Mouse (Mus musculus) neural tube, embryonic 11.5 days (tissue): ENCODE results near the gene Kin. TPM values are rescaled to one million over a fixed set of nuclear protein-coding genes. Genes with fewer than 3 reads are reported as not detected.

Experiments used
- ATAC-seq: fragments of 200-750 bp; cut with Nextera tagmentation; 2 replicates; pipeline ENCODE4 v1.8.0; 2017; ENCODE audit warnings: moderate number of reproducible peaks, mild to moderate bottlenecking, moderate TSS enrichment, moderate library complexity; ENCODE audit not compliant: insufficient read depth, low FRiP score, low TSS enrichment
- DNase-seq: peaks from one replicate; pipeline ENCODE4 v3.0.0-alpha.2; 2015; ENCODE audit warnings: low spot score
- H3K27ac ChIP-seq: fragments of 300-500 bp; sonication (generic); 2 replicates; pipeline ENCODE4 v1.5.1; 2014; ENCODE audit warnings: low read depth, mild to moderate bottlenecking, low read length
- H3K27me3 ChIP-seq: fragments of 300-500 bp; sonication (generic); 2 replicates; pipeline ENCODE4 v1.6.1; 2014; ENCODE audit warnings: mild to moderate bottlenecking, low read length, mixed read lengths; ENCODE audit not compliant: control insufficient read depth, insufficient read depth
- H3K36me3 ChIP-seq: fragments of 300-500 bp; sonication (generic); 2 replicates; pipeline ENCODE4 v1.6.1; 2014; ENCODE audit warnings: mild to moderate bottlenecking, low read length, moderate library complexity, mixed read lengths; ENCODE audit not compliant: control insufficient read depth, insufficient read depth
- H3K4me1 ChIP-seq: fragments of 300-500 bp; sonication (generic); 2 replicates; pipeline ENCODE4 v1.6.1; 2014; ENCODE audit warnings: low read length, mixed read lengths; ENCODE audit not compliant: control insufficient read depth, insufficient read depth
- H3K4me2 ChIP-seq: fragments of 300-500 bp; sonication (generic); 2 replicates; pipeline ENCODE4 v1.6.1; 2014; ENCODE audit warnings: low read depth, mild to moderate bottlenecking, moderate library complexity
- H3K4me3 ChIP-seq: fragments of 300-500 bp; sonication (generic); 2 replicates; pipeline ENCODE4 v1.5.1; 2014; ENCODE audit warnings: low read depth, low read length
- H3K9ac ChIP-seq: fragments of 300-500 bp; sonication (generic); 2 replicates; pipeline ENCODE4 v1.6.1; 2014; ENCODE audit warnings: mild to moderate bottlenecking, low read length
- H3K9me3 ChIP-seq: fragments of 300-500 bp; sonication (generic); 2 replicates; pipeline ENCODE4 v1.6.1; 2016; ENCODE audit warnings: low read length; ENCODE audit not compliant: control insufficient read depth
- WGBS: fragments of 180-500 bp; shearing (Covaris S2); extraction: QIAGEN DNeasy Blood & Tissue Kit; methylation state at CpG from one replicate; pipeline ENCODE4 v1.1.7; 2014; 5-methylcytosine and 5-hydroxymethylcytosine counted together
- polyA plus RNA-seq: library from polyadenylated mRNA; unstranded; fragments of >200 nt; fragmentation: Nextera tagmentation; extraction: Ambion mirVana; gene quantifications from 2 replicates; pipeline ENCODE4 v1.2.1, GENCODE M21; 2014

Gene Kin
- polyA plus RNA-seq, 1 experiment from 2014 or later = 39.4 TPM

DNA sequence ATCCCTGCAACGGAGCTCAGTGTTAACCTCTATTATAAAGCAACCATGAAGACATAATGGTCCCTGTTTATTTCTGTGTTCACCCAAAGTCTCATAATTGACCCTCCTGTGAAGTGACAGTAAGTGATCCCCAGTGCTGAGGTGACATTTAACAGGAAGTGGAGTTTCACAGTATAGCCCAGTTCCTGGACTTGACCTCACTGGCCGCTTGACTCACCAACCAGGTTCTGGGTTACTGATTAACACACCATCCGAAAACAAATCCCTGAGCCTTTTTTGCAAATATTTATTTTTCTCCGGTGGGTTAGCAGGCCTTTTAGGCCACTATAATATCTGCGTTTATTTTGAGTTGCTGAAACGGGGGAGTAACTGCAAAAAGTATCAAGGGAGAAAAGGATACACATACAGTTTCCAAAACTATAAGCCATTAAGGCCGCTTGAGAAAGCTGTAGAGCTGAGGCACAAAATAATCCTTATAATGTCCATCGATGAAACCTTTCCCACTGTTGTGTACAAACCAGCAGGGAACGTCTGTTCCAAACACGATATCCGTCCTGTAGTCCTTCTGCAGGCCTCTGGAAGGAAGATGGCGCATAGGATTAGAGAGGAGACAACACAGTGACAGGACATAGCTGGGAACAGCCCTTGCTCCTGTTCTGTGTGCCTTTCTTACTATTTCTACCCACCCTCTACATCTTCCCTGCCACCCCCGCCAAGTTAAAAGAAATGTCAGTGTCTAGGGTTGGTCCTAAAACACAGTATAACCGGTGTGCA lies 14.1 kb downstream of the Kin start:
- Histone ChIP-seq H3K4me1 (no peaks in the 10 kb centered on the region), H3K4me3 (no peak overlapping the region), H3K9ac (no peak overlapping the region), H3K4me2 (no peak overlapping the region), H3K27me3 (no peaks in the 10 kb centered on the region), H3K27ac (no peak overlapping the region), H3K9me3 (no peaks in the 10 kb centered on the region), H3K36me3 (peaks cover 4% of the 10 kb centered on the region)
- 86% methylated on average over 14 of the region's 14 CpGs for WGBS
- ATAC-seq = no peak
- no peak for DNase-seq

DNA sequence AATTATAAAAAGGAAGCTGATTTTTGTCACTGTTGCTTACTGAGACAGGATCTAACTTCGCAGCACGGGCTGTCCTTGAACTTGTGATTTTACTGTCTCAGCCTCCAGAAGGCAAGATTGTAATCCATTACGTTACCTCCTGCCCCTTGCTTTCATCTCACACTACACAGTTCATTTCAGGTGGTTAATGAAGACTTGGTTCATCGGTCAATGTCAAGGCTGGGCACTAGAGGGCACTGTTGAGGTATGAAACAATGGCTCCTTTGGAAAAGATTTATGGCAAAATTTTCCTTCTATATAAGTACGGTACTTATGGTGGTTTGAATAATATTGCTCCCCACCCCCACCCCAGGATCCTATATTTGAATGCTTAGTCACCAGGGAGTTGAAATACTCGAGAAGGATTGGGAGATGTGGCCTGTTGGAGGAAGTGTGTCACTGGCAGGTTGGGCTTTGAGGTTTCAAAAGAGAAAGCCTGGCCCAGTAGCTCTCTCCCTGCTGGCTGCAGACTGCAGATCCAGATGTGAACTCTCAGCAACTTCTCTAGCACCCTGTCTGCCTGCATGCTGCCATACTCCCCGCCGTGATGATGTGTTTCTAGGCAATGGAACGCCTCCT lies 18.3 kb downstream of the Kin start:
- Histone ChIP-seq H3K9me3 (no peaks in the 10 kb centered on the region), H3K36me3 (no peaks in the 10 kb centered on the region), H3K4me3 (no peak overlapping the region), H3K9ac (no peak overlapping the region), H3K4me2 (no peak overlapping the region), H3K4me1 (no peaks in the 10 kb centered on the region), H3K27me3 (no peaks in the 10 kb centered on the region), H3K27ac (no peak overlapping the region)
- no peak for ATAC-seq
- WGBS = 37% methylated on average over 9 of the region's 9 CpGs
- DNase-seq = peak; percentile 40

DNA sequence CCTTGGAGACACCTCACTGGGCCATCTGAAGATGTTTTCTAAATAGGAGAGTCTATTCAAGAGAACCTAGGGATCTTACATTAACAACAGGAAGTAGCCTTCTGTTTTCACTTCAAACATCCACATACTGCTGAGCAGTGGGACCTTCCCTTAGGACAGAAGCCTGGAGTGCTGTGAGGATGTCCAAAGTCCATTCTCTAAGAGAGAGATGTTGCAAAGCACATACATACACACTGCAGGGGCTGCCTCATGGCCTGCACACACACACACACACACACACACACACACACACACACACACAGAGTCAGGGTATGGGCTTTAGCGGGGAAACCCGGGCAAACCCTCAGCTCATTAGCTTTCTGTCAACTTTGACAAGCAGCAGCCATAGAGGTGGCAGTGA lies 20.1 kb downstream of the Kin start:
- no peak for ATAC-seq
- 89% methylated on average over 2 of the region's 2 CpGs for WGBS

DNA sequence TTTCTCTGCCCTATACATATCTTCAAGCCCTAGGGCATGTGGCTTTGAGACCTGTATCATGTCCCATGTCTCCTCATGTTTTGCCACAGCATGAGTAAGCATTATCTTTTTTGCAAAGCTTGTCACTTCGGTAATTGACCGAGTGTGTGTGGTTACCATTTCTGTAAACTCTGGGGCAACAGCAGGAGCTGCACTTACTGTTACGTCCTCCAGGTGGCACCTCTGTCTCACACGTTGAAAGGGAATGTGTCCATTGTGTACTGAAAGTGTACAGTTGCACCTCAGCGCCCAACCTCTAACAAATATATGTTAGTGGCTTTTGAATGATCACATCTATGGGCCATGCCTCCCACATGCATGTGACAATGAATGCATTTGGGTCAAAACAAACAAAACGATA lies 20.8 kb downstream of the Kin start:
- Histone ChIP-seq H3K36me3 (no peaks in the 10 kb centered on the region), H3K9me3 (no peaks in the 10 kb centered on the region), H3K4me1 (no peaks in the 10 kb centered on the region), H3K27me3 (no peaks in the 10 kb centered on the region), H3K4me3 (no peak overlapping the region), H3K4me2 (no peak overlapping the region), H3K27ac (no peak overlapping the region), H3K9ac (no peak overlapping the region)
- WGBS = 45% methylated on average over 6 of the region's 6 CpGs
- DNase-seq (peak; percentile 37), ATAC-seq (no peak)

More for the DNA sequence above, 20.1 kb downstream of the Kin start:
- no peak for DNase-seq
- H3K9ac ChIP-seq = no peak overlapping the region
- H3K4me1 ChIP-seq = no peaks in the 10 kb centered on the region
- H3K4me2 ChIP-seq = no peak overlapping the region
- no peaks in the 10 kb centered on the region for H3K9me3 ChIP-seq
- no peak overlapping the region for H3K4me3 ChIP-seq
- H3K27ac ChIP-seq = no peak overlapping the region
- no peaks in the 10 kb centered on the region for H3K36me3 ChIP-seq
- H3K27me3 ChIP-seq = no peaks in the 10 kb centered on the region

DNA sequence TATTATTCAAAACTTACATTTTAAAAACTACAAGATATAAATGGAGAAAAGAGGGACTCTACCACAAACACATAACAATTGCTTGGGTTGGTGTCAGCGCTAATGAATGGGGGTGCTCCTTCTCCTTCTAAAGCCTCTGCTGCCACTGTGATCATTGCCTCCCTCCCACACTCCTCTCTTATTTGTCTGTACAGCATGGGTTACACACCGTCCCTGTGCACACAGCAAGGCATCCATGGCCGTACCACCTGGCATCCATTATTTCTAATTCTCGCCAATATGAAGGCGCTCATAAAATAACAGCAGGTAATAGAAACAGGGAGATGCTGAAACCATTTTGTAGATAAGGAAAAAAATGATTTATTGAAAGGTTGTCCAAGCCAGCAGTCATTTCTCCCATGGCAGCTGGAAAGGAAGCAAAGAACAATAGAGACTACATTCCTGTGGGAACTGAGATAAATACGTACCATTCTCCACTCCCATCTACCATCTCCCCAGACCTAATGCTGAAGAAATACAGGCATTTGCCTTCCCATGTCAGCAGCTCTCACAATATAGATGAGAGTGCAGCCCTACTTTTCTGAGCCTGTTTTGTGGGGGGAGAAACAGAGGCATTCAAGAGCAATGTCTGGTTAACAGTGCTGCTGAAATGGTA lies 28.3 kb downstream of the Kin start:
- no peaks in the 10 kb centered on the region for H3K4me1 ChIP-seq
- ATAC-seq = no peak
- 73% methylated on average over 6 of the region's 6 CpGs for WGBS
- no peak for DNase-seq
- no peaks in the 10 kb centered on the region for H3K27me3 ChIP-seq
- H3K9me3 ChIP-seq = no peaks in the 10 kb centered on the region
- no peak overlapping the region for H3K9ac ChIP-seq
- no peak overlapping the region for H3K27ac ChIP-seq
- H3K4me2 ChIP-seq = no peak overlapping the region
- no peak overlapping the region for H3K4me3 ChIP-seq
- H3K36me3 ChIP-seq = no peaks in the 10 kb centered on the region

DNA sequence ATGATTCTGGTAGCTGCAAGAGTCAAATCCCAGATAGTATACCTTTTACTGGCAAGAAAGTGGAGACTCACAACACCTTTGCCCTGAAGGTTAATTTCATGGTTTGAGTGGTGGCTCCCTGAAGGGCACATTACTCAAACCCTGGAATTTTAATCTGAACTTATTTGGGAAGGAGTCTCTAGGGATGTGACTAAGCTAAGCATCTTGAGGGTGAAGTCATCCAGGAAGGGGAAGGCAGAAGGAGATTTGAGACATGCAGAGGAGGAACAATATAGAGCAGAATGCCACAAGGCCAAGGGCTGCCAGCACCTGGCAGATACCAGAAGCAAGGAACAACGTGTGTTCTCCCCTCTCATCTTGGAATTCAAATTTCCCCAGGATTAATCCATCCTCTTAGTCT lies 38.4 kb downstream of the Kin start:
- no peaks in the 10 kb centered on the region for H3K9me3 ChIP-seq
- H3K4me2 ChIP-seq = no peak overlapping the region
- no peak overlapping the region for H3K9ac ChIP-seq
- 80% methylated on average over 1 of the region's 1 CpGs for WGBS
- H3K27ac ChIP-seq = no peak overlapping the region
- H3K4me1 ChIP-seq = no peaks in the 10 kb centered on the region
- no peaks in the 10 kb centered on the region for H3K36me3 ChIP-seq
- no peaks in the 10 kb centered on the region for H3K27me3 ChIP-seq
- DNase-seq (no peak), ATAC-seq (no peak)
- no peak overlapping the region for H3K4me3 ChIP-seq

DNA sequence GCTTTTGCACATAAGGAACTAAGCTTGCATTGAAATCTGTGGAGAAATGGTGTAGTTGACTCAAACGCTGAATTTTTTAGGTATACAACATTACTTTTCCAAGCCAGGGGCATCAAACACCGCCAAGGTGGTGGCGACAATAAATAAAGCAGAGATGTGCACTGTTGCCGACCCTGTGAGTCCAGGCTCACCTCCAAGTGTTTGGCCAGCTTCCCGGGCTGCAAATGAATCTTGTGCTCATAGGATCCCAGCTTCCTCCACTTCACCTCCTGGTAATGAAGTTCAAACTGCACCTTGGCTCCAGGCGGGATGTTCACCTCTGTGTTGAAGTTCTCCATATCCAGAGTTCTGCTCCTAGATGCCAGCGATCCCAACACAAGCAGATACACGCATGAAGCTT lies 38.9 kb downstream of the Kin start:
- Histone ChIP-seq H3K4me2 (no peak overlapping the region), H3K9ac (no peak overlapping the region)
- WGBS = 90% methylated on average over 8 of the region's 8 CpGs

DNA sequence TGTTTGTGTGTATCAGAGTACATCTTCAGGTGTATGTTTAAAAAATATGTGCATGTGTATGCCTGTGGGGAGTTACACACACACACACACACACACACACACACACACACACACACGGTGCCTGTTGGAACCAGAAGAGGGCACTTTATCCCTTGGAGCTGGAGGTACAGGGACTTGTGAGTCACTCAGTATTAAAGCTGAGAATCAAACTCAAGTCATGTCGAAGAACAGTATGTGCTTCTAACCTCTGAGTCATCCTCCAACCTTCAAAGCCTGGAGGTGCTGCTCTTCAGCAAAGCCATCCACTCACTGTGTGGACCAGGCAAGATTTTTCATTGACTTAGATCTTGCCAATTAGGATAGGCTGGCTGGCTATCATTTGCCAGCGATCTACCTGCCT lies 41.4 kb downstream of the Kin start:
- H3K27ac ChIP-seq = no peak overlapping the region
- no peak for ATAC-seq
- H3K4me2 ChIP-seq = no peak overlapping the region
- H3K9ac ChIP-seq = no peak overlapping the region
- H3K4me3 ChIP-seq = no peak overlapping the region
- DNase-seq = no peak
- H3K36me3 ChIP-seq = no peaks in the 10 kb centered on the region
- no peaks in the 10 kb centered on the region for H3K9me3 ChIP-seq
- no peaks in the 10 kb centered on the region for H3K27me3 ChIP-seq
- 70% methylated on average over 3 of the region's 3 CpGs for WGBS
- no peaks in the 10 kb centered on the region for H3K4me1 ChIP-seq

More for the DNA sequence above, 38.9 kb downstream of the Kin start:
- Histone ChIP-seq H3K27me3 (no peaks in the 10 kb centered on the region), H3K4me1 (no peaks in the 10 kb centered on the region), H3K36me3 (no peaks in the 10 kb centered on the region), H3K4me3 (no peak overlapping the region), H3K9me3 (no peaks in the 10 kb centered on the region), H3K27ac (no peak overlapping the region)
- DNase-seq = no peak
- no peak for ATAC-seq

DNA sequence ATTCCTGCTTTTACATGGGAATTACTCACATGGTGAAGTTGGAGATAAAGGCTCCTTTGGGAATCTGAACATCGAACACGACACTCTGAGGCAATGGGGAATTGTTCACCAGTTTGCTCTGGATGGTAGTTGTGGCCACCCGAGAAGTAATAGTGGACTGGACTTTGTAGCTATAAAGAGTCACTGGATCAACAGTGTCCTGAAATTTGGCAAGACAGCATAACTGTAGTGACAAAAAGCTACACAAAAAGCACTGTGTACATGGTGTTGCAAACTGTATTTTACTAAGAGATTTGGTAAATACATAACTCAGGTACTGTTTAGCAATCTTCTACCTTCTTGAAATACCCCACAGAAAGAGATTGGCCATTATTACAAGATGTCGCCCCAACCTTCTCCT lies 45.7 kb downstream of the Kin start:
- Histone ChIP-seq H3K4me1 (no peaks in the 10 kb centered on the region), H3K27me3 (no peaks in the 10 kb centered on the region), H3K36me3 (no peaks in the 10 kb centered on the region), H3K4me3 (no peak overlapping the region), H3K27ac (no peak overlapping the region), H3K9me3 (no peaks in the 10 kb centered on the region), H3K4me2 (no peak overlapping the region), H3K9ac (no peak overlapping the region)
- DNase-seq (no peak), ATAC-seq (no peak)
- 90% methylated on average over 4 of the region's 4 CpGs for WGBS
